Mouse (Mus musculus): ENCODE results near the gene Lyrm9.

DNA sequence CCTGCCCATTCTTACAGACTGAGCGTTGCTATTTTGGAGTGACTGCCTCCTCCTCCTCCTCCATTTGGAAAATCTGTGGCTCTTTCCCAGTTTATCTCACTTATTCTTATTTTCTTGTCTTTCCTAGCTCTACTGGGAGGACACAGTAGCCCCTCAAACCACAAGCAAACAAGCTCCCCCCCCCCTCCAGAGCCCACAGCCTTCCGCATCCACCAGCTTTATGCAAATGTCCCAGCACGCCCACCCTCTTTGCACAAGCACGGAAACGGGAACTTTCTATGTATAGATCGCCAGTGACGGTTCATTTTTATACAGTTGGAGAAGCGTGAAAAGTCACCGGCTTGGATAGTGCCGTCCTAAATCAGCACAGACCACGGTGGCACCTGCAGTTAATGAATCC is 33.9 kb upstream of the Lyrm9 start:
- no peak for TF ChIP-seq CTCF (IDR thresholded peaks at IDR 0.05; ENCODE audit: low read depth)
- no peak for TF ChIP-seq EP300 (IDR thresholded peaks at IDR 0.05; ENCODE audit: low read depth)
